In genomic region chr17:65830216-65830863, GRCm38 (mm10) we compare ENCODE assay signal across 11 mouse cellular contexts. TPM values are rescaled to one million over a fixed set of nuclear protein-coding genes. Genes with fewer than 3 reads are reported as not detected.
A peak's percentile ranks its signal among the peaks of the same experiment; 100 is the strongest.
DNase-seq lines count a peak whose midpoint lies in the region; ATAC-seq lines count a peak whose summit lies in the region.
"Had no signal": no experiment of that assay in that cellular context is flagged by ENCODE, and none has a peak within 500 bp of the region (broad histone marks: within the 10 kb centered on the region; RNA-seq: fewer than 3 reads in every experiment).

No protein-coding gene starts in this region.

- H3K4me1 ChIP-seq in hindbrain, embryonic 16.5 days (ENCODE audit: control insufficient read depth, insufficient read depth, low read depth, low read length) = peaks cover 2% of the 10 kb centered on the region; the same call in 1 of the 2 replicates
- peaks cover 6% of the 10 kb centered on the region for H3K4me1 ChIP-seq in hindbrain, embryonic 12.5 days
- no peaks in the 10 kb centered on the region for H3K4me1 ChIP-seq in midbrain, embryonic 11.5 days (ENCODE audit: control insufficient read depth, insufficient read depth, low read length)
- peaks cover 19% of the 10 kb centered on the region for H3K4me1 ChIP-seq in midbrain, embryonic 13.5 days (replicated peaks)
- H3K4me1 ChIP-seq in forebrain, embryonic 13.5 days = peaks cover 14% of the 10 kb centered on the region

- no peaks in the 10 kb centered on the region for H3K27me3 ChIP-seq in hindbrain, embryonic 16.5 days (replicated peaks; ENCODE audit: control insufficient read depth, insufficient read depth, low read length)
- H3K27me3 ChIP-seq in hindbrain, embryonic 12.5 days = no peaks in the 10 kb centered on the region
- no peaks in the 10 kb centered on the region for H3K27me3 ChIP-seq in midbrain, embryonic 11.5 days (ENCODE audit: control insufficient read depth, insufficient read depth, low read length)
- no peaks in the 10 kb centered on the region for H3K27me3 ChIP-seq in midbrain, embryonic 13.5 days
- no peaks in the 10 kb centered on the region for H3K27me3 ChIP-seq in forebrain, embryonic 13.5 days

- H3K36me3 ChIP-seq in hindbrain, embryonic 16.5 days (ENCODE audit: control insufficient read depth, insufficient read depth, low read length) = peaks cover 23% of the 10 kb centered on the region
- peaks cover 67% of the 10 kb centered on the region for H3K36me3 ChIP-seq in hindbrain, embryonic 12.5 days
- H3K36me3 ChIP-seq in midbrain, embryonic 11.5 days (ENCODE audit: control insufficient read depth, insufficient read depth, low read length) = peaks cover 23% of the 10 kb centered on the region
- peaks cover 75% of the 10 kb centered on the region for H3K36me3 ChIP-seq in midbrain, embryonic 13.5 days
- H3K36me3 ChIP-seq in forebrain, embryonic 13.5 days (ENCODE audit: poor library complexity, severe bottlenecking) = peaks cover 86% of the 10 kb centered on the region

- no peak overlapping the region for H3K4me2 ChIP-seq in hindbrain, embryonic 16.5 days (ENCODE audit: low read length)
- H3K4me2 ChIP-seq in hindbrain, embryonic 12.5 days (replicated peaks) = no peak overlapping the region
- no peak overlapping the region for H3K4me2 ChIP-seq in midbrain, embryonic 11.5 days
- no peak overlapping the region for H3K4me2 ChIP-seq in midbrain, embryonic 13.5 days (replicated peaks)
- H3K4me2 ChIP-seq in forebrain, embryonic 13.5 days = no peak overlapping the region

- H3K9ac ChIP-seq in hindbrain, embryonic 16.5 days (ENCODE audit: low read depth, low read length) = no peak overlapping the region
- H3K9ac ChIP-seq in hindbrain, embryonic 12.5 days = no peak overlapping the region
- no peak overlapping the region for H3K9ac ChIP-seq in midbrain, embryonic 11.5 days (ENCODE audit: low read length)
- no peak overlapping the region for H3K9ac ChIP-seq in midbrain, embryonic 13.5 days (replicated peaks)
- H3K9ac ChIP-seq in forebrain, embryonic 13.5 days = no peak overlapping the region

- 92% methylated on average over 13 of the region's 13 CpGs for WGBS in hindbrain, embryonic 16.5 days
- 94% methylated on average over 13 of the region's 13 CpGs for WGBS in hindbrain, embryonic 12.5 days
- 93% methylated on average over 13 of the region's 13 CpGs for WGBS in midbrain, embryonic 11.5 days
- WGBS in midbrain, embryonic 13.5 days = 95% methylated on average over 13 of the region's 13 CpGs
- WGBS in forebrain, embryonic 13.5 days = 90% methylated on average over 13 of the region's 13 CpGs

- DNase-seq in midbrain, embryonic 11.5 days (ENCODE audit: low spot score, missing footprints) = peak; percentile 60
- DNase-seq in telencephalon, adult 2 months (ENCODE audit: low read depth, low spot score) = peak; percentile 29
- DNase-seq in spleen, postnatal 36 days (ENCODE audit: low spot score in 2 of 2) = no peak
- DNase-seq: right cerebral cortex, postnatal 4 days had no signal

- no peak overlapping the region for H3K4me3 ChIP-seq in hindbrain, embryonic 16.5 days (ENCODE audit: low read length)
- H3K4me3 ChIP-seq in hindbrain, embryonic 12.5 days = no peak overlapping the region
- no peak overlapping the region for H3K4me3 ChIP-seq in midbrain, embryonic 11.5 days (ENCODE audit: low read depth, low read length)
- no peak overlapping the region for H3K4me3 ChIP-seq in midbrain, embryonic 13.5 days (replicated peaks)
- H3K4me3 ChIP-seq in forebrain, embryonic 13.5 days = no peak overlapping the region

- ATAC-seq in hindbrain, embryonic 16.5 days = 0 out of 2 replicates have a peak, but pooled peaks have one; percentile 26
- no peak for ATAC-seq in hindbrain, embryonic 12.5 days (ENCODE audit: low FRiP score)
- no peak for ATAC-seq in midbrain, embryonic 11.5 days (ENCODE audit: low FRiP score)
- ATAC-seq in midbrain, embryonic 13.5 days = no peak
- ATAC-seq in common myeloid progenitor, adult 5-6 weeks (replicated peaks; ENCODE audit: low read depth, poor library complexity, severe bottlenecking) = 0 out of 2 replicates have a peak, but pooled peaks have one; percentile 34
- no peak for ATAC-seq in forebrain, embryonic 13.5 days

- H3K27ac ChIP-seq in hindbrain, embryonic 16.5 days (ENCODE audit: low read depth, low read length) = no peak overlapping the region
- no peak overlapping the region for H3K27ac ChIP-seq in hindbrain, embryonic 12.5 days
- no peak overlapping the region for H3K27ac ChIP-seq in midbrain, embryonic 11.5 days (ENCODE audit: low read depth, low read length)
- no peak overlapping the region for H3K27ac ChIP-seq in midbrain, embryonic 13.5 days
- no peak overlapping the region for H3K27ac ChIP-seq in forebrain, embryonic 13.5 days
- H3K27ac ChIP-seq: macrophage had no signal

- no peaks in the 10 kb centered on the region for H3K9me3 ChIP-seq in hindbrain, embryonic 16.5 days (ENCODE audit: control insufficient read depth, low read length)
- no peaks in the 10 kb centered on the region for H3K9me3 ChIP-seq in hindbrain, embryonic 12.5 days (replicated peaks)
- no peaks in the 10 kb centered on the region for H3K9me3 ChIP-seq in midbrain, embryonic 11.5 days (ENCODE audit: control insufficient read depth, low read length)
- H3K9me3 ChIP-seq in midbrain, embryonic 13.5 days = no peaks in the 10 kb centered on the region
- H3K9me3 ChIP-seq in forebrain, embryonic 13.5 days (replicated peaks) = no peaks in the 10 kb centered on the region
- H3K9me3 ChIP-seq: G1E had no signal

RNA-seq across cellular contexts. Expression of gene Ppp4r1, which starts 48.0 kb away (rescaled TPM):
- 37.1 and 41.3 TPM in 2 replicates for polyA plus RNA-seq in hindbrain, embryonic 16.5 days (2015; fragmentation: Nextera tagmentation; extraction: Ambion mirVana)
- 60.8 and 60.9 TPM in 2 replicates for polyA plus RNA-seq in hindbrain, embryonic 12.5 days (2016; fragmentation: Nextera tagmentation; extraction: Ambion mirVana)
- polyA plus RNA-seq in midbrain, embryonic 11.5 days (2014; fragmentation: Nextera tagmentation; extraction: Ambion mirVana) = 51.0 and 58.0 TPM in 2 replicates
- polyA plus RNA-seq in midbrain, embryonic 13.5 days (2015; fragmentation: Nextera tagmentation; extraction: Ambion mirVana) = 48.0 and 51.2 TPM in 2 replicates
- 53.1 and 60.4 TPM in 2 replicates for total RNA-seq in common myeloid progenitor, adult 5-6 weeks (2017)
- polyA plus RNA-seq in forebrain, embryonic 13.5 days (2015; fragmentation: Nextera tagmentation; extraction: Ambion mirVana) = 46.5 and 50.1 TPM in 2 replicates

RNA-seq across cellular contexts. Expression of gene Ralbp1, which starts 55.3 kb away (rescaled TPM):
- 52.1 and 58.3 TPM in 2 replicates for polyA plus RNA-seq in hindbrain, embryonic 16.5 days (2015; fragmentation: Nextera tagmentation; extraction: Ambion mirVana)
- polyA plus RNA-seq in hindbrain, embryonic 12.5 days (2016; fragmentation: Nextera tagmentation; extraction: Ambion mirVana) = 49.3 and 50.9 TPM in 2 replicates
- 39.5 and 45.4 TPM in 2 replicates for polyA plus RNA-seq in midbrain, embryonic 11.5 days (2014; fragmentation: Nextera tagmentation; extraction: Ambion mirVana)
- 49.8 TPM in 2 replicates for polyA plus RNA-seq in midbrain, embryonic 13.5 days (2015; fragmentation: Nextera tagmentation; extraction: Ambion mirVana)
- 114 and 116 TPM in 2 replicates for total RNA-seq in common myeloid progenitor, adult 5-6 weeks (2017)
- 56.9 and 58.4 TPM in 2 replicates for polyA plus RNA-seq in forebrain, embryonic 13.5 days (2015; fragmentation: Nextera tagmentation; extraction: Ambion mirVana)

RNA-seq across cellular contexts. Expression of gene Rab31, which starts 57.8 kb away (rescaled TPM):
- 70.0 and 73.8 TPM in 2 replicates for polyA plus RNA-seq in hindbrain, embryonic 16.5 days (2015; fragmentation: Nextera tagmentation; extraction: Ambion mirVana)
- 74.7 and 76.9 TPM in 2 replicates for polyA plus RNA-seq in hindbrain, embryonic 12.5 days (2016; fragmentation: Nextera tagmentation; extraction: Ambion mirVana)
- polyA plus RNA-seq in midbrain, embryonic 11.5 days (2014; fragmentation: Nextera tagmentation; extraction: Ambion mirVana) = 67.6 and 72.9 TPM in 2 replicates
- 71.6 and 74.8 TPM in 2 replicates for polyA plus RNA-seq in midbrain, embryonic 13.5 days (2015; fragmentation: Nextera tagmentation; extraction: Ambion mirVana)
- 45.9 and 56.4 TPM in 2 replicates for total RNA-seq in common myeloid progenitor, adult 5-6 weeks (2017)
- polyA plus RNA-seq in forebrain, embryonic 13.5 days (2015; fragmentation: Nextera tagmentation; extraction: Ambion mirVana) = 66.6 and 81.7 TPM in 2 replicates

Comparison
In these comparisons a context has a peak if more than half of its experiments do, and no peak if none do; other contexts are left out.
1. ATAC-seq: peak in hindbrain, embryonic 16.5 days (single experiment) and common myeloid progenitor, adult 5-6 weeks (single experiment); none in hindbrain, embryonic 12.5 days (single experiment), midbrain, embryonic 11.5 days (single experiment), midbrain, embryonic 13.5 days (single experiment) and forebrain, embryonic 13.5 days (single experiment).
2. DNase-seq: peak in midbrain, embryonic 11.5 days (single experiment) and telencephalon, adult 2 months (single experiment); none in spleen, postnatal 36 days (0 of 2).